Mouse (Mus musculus) Patski (cell line): ENCODE measurements around the gene Slc38a3. TPM values are rescaled to one million over a fixed set of nuclear protein-coding genes. Genes with fewer than 3 reads are reported as not detected.

Source experiments
- ATAC-seq: fragments of 100-300 bp; one replicate; pipeline ENCODE4 v1.8.0; 2021
- CTCF ChIA-PET: fragments of 350-600 bp; sonication (Branson Sonifier 250); formaldehyde crosslinking; loops from one replicate; lab custom pipeline; 2022; ENCODE audit warnings: inconsistent platforms; lab: Charles Lee
- POLR2A ChIA-PET: fragments of 350-600 bp; sonication (Branson Sonifier 250); formaldehyde crosslinking; loops from one replicate; lab custom pipeline; 2022; ENCODE audit warnings: antibody characterized with exemption, inconsistent platforms; lab: Charles Lee
- DNase-seq: peaks from one replicate; pipeline ENCODE4 v3.0.0-alpha.2; 2011; ENCODE audit warnings: low read depth, low spot score
- H3K27me3 ChIP-seq: fragments of 371-371 bp; one replicate; pipeline ENCODE4 v1.5.1; 2021
- CTCF ChIP-seq: fragments of 100-300 bp; IDR thresholded peaks from one replicate; pipeline ENCODE4 v1.5.1; 2021
- in situ Hi-C: fragments of 300-500 bp; cut with MboI; formaldehyde crosslinking; loops from 3 replicates; pipeline ENCODE4 v1.11.1; 2018; ENCODE audit warnings: low pct_unique_long_range_greater_than_20kb, mixed read lengths
- polyA plus RNA-seq: library from polyadenylated mRNA; unstranded; gene quantifications from one replicate; pipeline ENCODE4 v1.2.3, GENCODE M21; 2021

Slc38a3 gene
- polyA plus RNA-seq, 1 experiment from 2014 or later = 0.13 TPM

DNA sequence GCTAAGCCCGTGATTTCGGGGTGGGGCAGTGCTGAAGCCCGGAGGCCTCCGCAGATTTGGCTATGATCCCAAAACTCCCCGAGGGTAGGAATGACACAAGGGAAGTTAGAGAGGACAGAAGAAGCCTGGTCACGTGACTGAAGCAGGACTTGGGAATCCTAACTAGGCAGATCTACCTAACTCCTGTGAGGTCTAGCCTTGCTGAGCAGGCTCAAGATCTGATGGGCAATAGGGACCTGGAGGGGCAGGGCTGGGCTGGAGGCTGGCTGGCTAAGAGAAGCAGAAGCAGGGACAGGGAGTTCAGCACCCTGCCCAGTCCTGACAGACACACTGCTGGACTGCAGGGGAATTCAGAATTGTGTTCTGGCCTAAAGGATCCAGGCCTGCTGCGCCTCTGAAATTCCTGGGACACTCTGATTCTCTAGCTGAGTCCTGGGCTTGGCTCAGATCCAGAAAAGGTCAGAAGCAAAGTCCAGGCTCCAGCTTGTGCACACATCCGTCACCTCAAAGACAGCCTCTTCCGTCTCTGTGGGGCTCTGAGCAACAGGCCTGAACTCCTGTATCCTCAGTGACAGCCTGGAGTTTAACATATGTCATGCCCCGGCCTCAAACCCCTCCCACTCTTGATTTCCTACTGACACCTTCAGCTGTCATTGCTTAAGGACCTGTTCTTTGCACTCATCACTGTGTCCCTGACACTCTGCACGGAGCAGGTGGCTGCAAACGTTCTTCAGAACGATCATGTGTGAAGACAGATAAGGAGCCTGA lies 50.4 kb downstream of the Slc38a3 start:
- CTCF ChIA-PET = interaction anchor here (1.3 to 3.3 kb wide), 4 partner anchors 9 to 26 kb away, joined by 3 to 16 read pairs (median 4); partner anchors contain the start of gene Gnai2
- ATAC-seq (peak; percentile 52), DNase-seq (peak; percentile 87)
- TF ChIP-seq CTCF = no peak
- no peaks in the 10 kb centered on the region for H3K27me3 ChIP-seq
- in situ Hi-C loops = no loop called here
- POLR2A ChIA-PET = interaction anchor here (1.2 to 1.4 kb wide), 3 partner anchors 11 to 15 kb away, joined by 3 to 5 read pairs (median 4); no protein-coding TSS in a partner anchor

DNA sequence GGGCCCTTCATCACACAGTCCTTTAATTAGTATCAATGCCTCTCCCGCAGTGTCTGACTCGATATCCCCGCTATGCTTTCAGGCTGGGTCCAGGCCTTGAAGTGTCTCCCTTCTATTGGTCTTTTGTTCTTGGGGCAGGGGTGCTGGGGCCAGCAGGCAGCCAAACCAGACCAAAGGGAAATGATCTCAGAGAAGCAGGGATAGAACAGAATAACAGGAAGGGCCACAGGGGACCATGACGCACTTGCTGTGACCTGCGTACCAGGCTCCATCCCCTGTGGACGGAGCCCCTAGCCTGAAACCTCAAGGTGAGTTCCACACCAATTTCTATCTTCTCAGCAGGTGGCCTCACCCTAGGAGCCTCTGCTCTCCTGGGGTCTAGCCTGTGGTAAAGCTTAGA lies 51.2 kb downstream of the Slc38a3 start:
- no peaks in the 10 kb centered on the region for H3K27me3 ChIP-seq
- in situ Hi-C loops = no loop called here
- no peak for TF ChIP-seq CTCF
- DNase-seq (no peak), ATAC-seq (no peak)
- CTCF ChIA-PET = interaction anchor here (1.4 to 3.6 kb wide), 4 partner anchors 12 to 27 kb away, joined by 3 to 16 read pairs (median 10); no protein-coding TSS in a partner anchor
- POLR2A ChIA-PET = interaction anchor here (0.6 to 1.3 kb wide), 2 partner anchors 10 to 15 kb away, joined by 3 read pairs; no protein-coding TSS in a partner anchor

DNA sequence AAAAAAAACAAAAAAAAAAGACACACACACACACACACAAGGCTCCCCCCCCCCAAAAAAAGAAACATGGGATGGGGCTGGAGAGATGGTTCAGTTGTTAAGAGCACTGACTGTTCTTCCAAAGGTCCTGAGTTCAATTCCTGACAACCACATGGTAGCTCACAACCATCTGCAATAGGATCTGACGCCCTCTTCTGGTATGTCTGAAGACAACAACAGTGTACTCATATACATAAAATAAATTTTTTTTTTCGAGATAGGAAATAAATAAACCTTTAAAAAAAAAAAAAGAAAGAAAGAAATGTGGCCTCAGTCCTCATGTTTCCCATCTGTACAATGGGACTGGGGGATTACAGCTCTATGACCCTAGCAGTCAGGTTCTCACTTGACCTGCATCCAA lies 51.9 kb downstream of the Slc38a3 start:
- DNase-seq = no peak
- no peak for ATAC-seq
- no peak for TF ChIP-seq CTCF
- no peaks in the 10 kb centered on the region for H3K27me3 ChIP-seq
- ChIA-PET CTCF (interaction anchor here (1.4 to 3.6 kb wide), 3 partner anchors 13 to 27 kb away, joined by 3 to 14 read pairs (median 6); no protein-coding TSS in a partner anchor), POLR2A (no interaction called here)
- in situ Hi-C loops = no loop called here

DNA sequence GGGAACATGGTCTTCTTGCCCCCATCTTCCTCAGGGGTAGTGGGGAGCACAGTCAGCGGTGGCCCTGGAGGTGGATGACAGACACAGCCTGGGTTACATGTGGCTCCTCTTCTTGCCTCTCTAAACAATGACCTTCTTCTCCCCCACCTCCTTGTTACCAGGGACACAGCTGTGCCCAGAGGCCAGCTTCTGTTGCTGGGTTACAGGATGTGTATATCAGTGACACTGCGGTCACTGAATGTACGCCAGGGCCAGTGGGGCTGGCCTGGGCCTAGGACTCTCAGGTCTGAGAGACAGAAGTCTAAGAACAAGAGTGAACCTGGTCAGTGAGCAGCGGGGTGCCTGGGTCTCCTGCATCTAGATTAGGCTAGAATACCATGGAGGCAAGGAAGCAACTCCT lies 54.3 kb downstream of the Slc38a3 start:
- ATAC-seq (no peak), DNase-seq (no peak)
- H3K27me3 ChIP-seq = no peaks in the 10 kb centered on the region
- no peak for TF ChIP-seq CTCF
- ChIA-PET CTCF (interaction anchor here (1.6 to 3.6 kb wide), 2 partner anchors 11 to 30 kb away, joined by 7 to 14 read pairs; no protein-coding TSS in a partner anchor), POLR2A (no interaction called here)
- in situ Hi-C loops = no loop called here

DNA sequence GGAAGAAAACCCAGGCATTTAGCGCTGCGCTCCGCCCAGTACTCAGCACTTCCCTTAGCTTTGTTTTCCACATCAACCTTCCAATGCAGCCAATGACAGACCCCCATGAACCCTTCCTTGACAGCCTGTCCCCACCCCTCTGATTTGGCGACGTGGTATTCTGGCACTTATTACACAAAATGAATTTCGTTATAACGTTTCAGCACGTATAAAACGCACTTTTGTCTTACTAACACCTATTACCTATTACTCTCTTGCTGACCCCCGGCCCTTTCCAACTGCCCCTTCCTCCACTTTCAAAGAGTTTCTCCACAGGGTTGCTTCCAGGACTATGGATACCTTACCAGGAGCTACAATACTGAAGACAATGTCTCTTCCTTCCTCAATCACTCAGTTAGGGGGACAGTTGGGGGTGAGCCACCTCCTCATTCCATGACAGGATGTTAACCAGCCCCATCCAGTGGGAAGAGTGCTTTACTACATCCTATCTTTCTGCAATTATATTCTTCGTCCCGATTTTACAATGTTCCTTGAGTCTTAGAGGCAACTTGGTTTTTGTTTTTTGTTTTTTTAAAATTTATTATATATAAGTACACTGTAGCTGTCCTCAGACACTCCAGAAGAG lies 56.3 kb downstream of the Slc38a3 start:
- in situ Hi-C loops = no loop called here
- H3K27me3 ChIP-seq = no peaks in the 10 kb centered on the region
- no peak for ATAC-seq
- DNase-seq = no peak
- ChIA-PET POLR2A (interaction anchor here (0.7 kb wide), 1 partner anchor 13 kb away, joined by 3 read pairs; no protein-coding TSS in a partner anchor), CTCF (interaction anchor here (1.1 to 8.4 kb wide), 16 partner anchors 11 to 116 kb away, joined by 3 to 91 read pairs (median 4); partner anchors contain the start of genes Gnai2 and Ifrd2)
- no peak for TF ChIP-seq CTCF

DNA sequence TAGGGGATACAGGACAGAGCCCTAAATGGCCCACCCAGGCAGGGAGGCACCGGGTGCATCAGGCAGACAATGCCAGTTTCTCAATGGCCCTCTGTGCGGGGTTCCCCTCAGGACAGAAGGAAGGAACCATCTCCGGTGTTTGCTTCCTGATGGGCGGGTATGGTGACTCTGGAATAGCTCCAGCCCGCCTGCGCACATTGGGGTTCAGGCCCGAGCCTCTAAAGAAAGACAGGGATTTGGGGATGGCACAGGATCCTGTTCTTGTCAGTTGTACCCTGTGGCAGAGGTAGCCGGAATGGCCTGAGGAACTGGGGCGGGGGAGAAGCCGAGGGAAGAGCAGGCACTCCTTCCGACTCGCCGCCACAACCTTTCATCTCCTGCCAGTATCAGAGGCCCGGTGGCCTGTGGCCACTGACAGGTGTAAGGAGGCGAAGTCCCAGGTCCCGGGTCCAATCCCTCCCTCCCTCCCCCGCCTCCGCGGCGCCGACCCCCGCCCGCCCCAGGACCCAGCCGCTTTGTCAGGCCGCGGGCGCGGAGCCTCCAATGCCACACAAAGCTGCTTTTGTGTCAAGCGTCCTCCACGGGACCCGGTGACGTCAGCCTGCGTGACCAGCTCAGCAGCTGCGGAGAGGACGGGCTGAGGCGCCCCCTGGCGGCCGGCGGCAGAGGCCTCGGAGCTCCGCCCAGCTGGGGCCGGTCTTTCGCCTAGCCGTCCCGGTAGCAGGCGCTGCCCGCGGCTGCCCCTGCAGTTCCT lies 57.0 kb downstream of the Slc38a3 start:
- POLR2A ChIA-PET = no interaction called here
- no peak for DNase-seq
- CTCF ChIA-PET = interaction anchor here (0.9 to 8.4 kb wide), 18 partner anchors 11 to 117 kb away, joined by 3 to 91 read pairs (median 4); partner anchors contain the start of genes Gnai2 and Ifrd2
- in situ Hi-C loops = no loop called here
- TF ChIP-seq CTCF = no peak
- ATAC-seq = peak; percentile 81
- no peaks in the 10 kb centered on the region for H3K27me3 ChIP-seq

DNA sequence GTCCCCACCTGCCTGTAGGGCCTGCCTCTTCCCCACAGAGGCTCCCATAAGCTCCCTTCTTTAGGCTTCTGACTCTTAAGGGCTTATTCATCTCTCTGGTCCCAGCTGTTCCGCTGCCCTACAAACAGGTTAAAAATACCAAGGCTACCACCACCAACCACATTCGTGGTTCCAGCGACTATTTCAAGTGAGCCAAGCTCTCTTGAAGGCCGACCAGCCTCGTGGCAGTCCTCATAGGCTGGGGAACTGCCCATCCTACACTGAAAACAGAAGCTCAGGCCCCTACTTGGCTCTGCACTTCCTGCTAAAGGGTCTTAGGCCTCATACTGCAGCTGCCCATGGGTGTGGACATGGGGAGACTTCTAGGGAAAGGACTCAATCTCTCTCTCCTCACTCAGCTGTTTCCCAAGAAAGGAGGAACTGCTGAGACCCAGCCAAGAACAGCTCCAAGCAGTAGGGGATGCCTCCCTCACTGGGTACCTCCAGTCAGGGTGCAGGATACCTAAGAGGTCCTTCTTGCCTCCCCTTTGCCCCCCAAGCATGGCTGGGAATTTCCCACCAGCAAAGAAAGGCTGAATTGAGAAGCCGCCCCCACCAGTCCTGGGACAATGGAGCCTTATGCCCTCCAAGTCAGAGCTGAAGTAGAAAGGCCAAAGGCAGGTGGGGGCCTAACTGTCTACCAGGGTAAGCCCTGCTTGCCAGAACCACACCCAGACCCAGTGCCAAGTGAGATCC lies 57.7 kb downstream of the Slc38a3 start:
- ChIA-PET CTCF (interaction anchor here (0.9 to 8.4 kb wide), 9 partner anchors 10 to 117 kb away, joined by 3 to 91 read pairs (median 5); no protein-coding TSS in a partner anchor), POLR2A (no interaction called here)
- TF ChIP-seq CTCF = no peak
- H3K27me3 ChIP-seq = no peaks in the 10 kb centered on the region
- in situ Hi-C loops = no loop called here
- DNase-seq (no peak), ATAC-seq (no peak)

DNA sequence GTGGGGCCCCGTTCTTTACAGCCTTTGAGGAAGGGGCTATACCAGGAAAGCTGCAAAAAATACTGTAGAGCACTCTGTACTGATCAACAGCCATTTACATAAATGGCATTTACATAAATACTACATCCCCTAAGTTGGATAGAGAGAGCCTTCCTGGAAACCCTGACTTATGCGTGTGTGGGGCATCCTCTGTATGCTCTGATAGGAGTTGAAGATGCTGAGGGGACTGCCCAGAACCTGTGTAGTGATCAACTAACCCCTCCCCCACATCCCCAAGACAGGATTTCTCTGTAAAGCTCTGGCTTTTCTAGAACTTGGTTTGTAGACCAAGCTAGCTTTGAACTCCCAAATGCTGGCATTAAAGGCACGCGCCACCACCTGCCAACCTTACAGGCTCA lies 59.9 kb downstream of the Slc38a3 start:
- ATAC-seq = no peak
- H3K27me3 ChIP-seq = no peaks in the 10 kb centered on the region
- POLR2A ChIA-PET = interaction anchor here (0.7 to 0.9 kb wide), 2 partner anchors 21 to 35 kb away, joined by 3 read pairs; no protein-coding TSS in a partner anchor
- CTCF ChIA-PET = interaction anchor here (1.1 to 8.4 kb wide), 4 partner anchors 10 to 129 kb away, joined by 3 to 91 read pairs (median 4); partner anchors contain the start of gene Slc38a3
- DNase-seq = no peak
- in situ Hi-C loops = loop anchor here (5.0 kb wide), 2 partner anchors 33 to 68 kb away; partner anchors contain the start of gene Gnat1
- TF ChIP-seq CTCF = no peak

DNA sequence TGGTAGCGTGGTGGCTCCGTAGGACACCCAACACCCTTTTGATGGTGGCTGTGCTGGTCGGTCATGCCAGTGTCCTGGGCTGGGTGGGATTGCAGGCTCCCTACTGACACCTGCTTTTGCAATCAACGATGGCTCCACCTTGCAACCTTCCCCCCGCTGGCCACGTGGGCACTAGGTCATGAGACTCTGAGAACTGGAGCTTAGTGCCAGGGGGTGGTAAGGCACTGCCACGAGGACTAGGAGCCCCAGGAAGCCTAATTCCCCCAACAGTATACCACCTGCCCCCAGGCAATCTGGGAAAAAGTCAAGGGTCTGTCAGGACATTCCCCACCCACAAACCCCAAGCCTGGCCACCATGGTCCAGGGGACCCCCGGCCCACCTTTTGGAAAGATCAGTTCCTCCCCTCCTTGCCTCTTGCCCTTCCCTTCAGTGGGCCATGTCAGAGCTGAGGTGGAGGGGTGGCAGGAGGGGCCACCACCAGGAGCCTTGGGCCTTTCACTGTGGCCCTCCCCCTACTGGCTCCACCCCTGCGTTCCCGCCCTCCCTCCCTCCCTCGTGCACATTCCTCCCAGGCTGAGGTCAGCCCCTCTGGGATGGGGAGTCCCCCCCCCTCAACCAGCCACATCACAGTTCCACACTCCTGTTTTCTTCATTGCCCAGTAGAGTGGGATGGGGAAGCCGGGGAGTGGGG lies 60.4 kb downstream of the Slc38a3 start, which contains the start of gene Sema3b:
Sema3b (minus strand) TSS at position 489 of the 692 bp plus-strand sequence.
- peak; percentile 29 for ATAC-seq
- ChIA-PET CTCF (interaction anchor here (1.3 to 8.4 kb wide), 2 partner anchors 33 to 129 kb away, joined by 4 to 91 read pairs; no protein-coding TSS in a partner anchor), POLR2A (interaction anchor here (0.6 to 0.9 kb wide), 3 partner anchors 22 to 791 kb away, joined by 3 read pairs; no protein-coding TSS in a partner anchor)
- in situ Hi-C loops = loop anchor here (5.0 kb wide), 2 partner anchors 33 to 68 kb away; partner anchors contain the start of gene Gnat1
- no peaks in the 10 kb centered on the region for H3K27me3 ChIP-seq
- TF ChIP-seq CTCF = no peak
- DNase-seq = no peak
